Mouse (Mus musculus) layer of hippocampus, adult 9-10 months (tissue): ENCODE measurements at regions not wholly inside any gene's neighbourhood (a gene's known extent, or its start where the extent isn't known, plus 50 kb on each side); places are given as distances from the start of the nearest gene placed in this dataset.

Experiments used
- DNase-seq: peaks from one replicate; pipeline ENCODE4 v3.0.0; 2022; ENCODE audit warnings: low spot score

DNA sequence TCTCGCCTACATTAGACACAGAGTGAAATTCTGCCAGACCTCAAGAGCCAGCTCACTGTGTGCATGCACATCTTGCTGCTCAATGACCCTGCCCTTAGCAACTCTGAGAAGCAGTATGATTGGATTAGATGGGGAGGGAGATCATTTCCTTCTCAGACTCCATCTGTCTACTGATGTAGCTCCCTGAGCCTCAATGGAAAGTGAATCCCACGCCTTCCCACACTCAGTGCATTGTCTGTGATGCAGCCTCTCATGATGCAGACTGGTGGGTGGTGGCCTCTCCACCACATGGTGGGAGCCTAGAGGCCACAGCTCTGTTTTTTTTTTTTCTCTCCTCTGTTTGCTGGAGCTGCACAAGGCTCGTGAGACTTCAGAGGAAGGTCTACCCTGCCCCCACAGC is 447.1 kb upstream of the Zmiz1 start:
- no peak for DNase-seq

DNA sequence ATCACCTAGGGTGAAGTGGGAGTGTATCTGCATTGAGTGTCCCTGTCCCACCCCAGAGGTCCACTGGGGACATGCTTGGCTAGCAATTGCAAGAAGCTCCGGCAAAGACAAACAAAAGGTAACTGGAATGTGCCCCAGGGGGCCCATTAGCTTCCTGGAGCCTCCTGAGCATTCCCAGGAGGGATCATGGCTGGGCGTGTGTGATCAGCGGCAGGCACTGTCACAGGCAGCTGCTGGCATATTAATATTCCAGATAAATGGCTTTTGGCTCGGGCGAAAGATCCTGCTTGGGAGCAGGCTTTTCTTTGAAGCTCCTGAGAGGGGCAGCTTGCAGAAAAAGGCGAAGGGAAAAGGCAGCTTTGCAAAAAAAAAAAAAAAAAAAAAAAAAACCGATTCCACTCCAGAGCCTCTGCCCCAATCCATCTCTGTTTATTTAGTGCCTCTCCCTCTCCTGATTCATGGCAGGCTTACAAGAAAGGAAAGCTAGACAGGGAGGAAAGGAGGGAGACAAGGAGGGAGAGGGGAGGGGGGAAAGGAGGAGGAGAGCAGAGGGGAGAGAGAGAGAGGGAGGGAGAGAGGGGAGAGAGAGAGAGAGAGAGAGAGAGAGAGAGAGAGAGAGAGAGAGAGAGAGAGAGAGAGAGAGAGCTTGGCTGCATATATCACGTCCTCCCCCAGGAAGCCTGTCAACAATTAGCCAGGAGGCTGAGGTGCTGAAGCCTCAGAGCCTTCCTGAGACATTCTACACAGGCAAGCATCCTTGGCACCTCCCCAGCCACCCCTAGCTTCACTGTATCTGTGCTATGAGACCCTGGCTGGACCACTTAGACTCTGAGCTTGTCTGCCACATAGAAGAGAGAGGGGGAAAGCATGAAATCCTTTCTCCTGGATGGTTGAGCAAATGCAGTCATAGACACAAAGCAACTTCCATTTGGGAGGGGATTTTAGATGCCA is 443.4 kb upstream of the Zmiz1 start:
- DNase-seq: no peak

DNA sequence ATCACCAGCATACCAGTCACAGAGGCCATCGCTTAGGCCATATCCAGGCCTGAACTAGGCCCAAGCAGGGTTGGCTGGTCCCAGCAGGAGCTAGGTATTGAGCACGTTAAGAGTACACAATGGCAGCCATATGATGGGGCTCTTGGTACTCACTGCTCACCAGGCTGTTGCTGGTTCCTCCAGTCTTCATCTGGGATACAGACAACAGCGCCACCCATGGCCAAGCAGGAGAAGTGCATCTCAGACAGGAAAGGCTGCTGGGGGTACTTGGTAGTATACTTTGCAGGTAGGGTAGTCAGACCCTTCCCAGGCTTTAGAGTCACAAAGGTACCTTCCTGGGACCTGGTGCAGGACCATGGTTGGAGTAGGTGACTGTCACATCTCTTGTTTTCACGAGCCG is 441.1 kb upstream of the Zmiz1 start:
- no peak for DNase-seq

DNA sequence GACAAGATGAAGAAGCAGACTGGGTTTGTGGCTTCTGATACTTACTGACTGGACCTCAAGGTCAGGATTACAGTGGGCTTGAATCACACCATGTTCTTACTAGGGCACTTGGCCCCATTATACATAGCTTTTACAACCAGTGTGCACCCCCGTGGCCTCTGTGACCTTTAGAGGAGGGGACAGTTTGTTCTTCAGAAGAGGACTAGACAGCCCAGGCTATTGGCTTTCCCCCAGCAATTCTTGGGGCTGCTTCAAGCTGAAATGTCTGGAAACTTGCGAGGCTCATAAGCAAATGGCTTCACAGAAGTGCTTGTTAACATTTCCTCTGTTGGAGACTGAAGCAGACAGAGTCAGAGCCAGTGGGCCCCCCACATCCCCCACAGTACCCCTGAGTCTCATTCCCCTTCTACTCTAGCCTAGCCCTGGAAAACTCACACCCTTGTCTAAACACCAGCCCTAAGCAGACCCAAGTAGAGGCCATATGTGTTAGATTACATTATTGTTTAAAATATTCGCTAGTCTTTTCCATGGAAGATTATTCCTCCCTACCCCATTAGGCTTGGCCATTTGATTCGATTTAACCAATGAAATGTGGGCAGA is 439.6 kb upstream of the Zmiz1 start:
- DNase-seq: no peak

DNA sequence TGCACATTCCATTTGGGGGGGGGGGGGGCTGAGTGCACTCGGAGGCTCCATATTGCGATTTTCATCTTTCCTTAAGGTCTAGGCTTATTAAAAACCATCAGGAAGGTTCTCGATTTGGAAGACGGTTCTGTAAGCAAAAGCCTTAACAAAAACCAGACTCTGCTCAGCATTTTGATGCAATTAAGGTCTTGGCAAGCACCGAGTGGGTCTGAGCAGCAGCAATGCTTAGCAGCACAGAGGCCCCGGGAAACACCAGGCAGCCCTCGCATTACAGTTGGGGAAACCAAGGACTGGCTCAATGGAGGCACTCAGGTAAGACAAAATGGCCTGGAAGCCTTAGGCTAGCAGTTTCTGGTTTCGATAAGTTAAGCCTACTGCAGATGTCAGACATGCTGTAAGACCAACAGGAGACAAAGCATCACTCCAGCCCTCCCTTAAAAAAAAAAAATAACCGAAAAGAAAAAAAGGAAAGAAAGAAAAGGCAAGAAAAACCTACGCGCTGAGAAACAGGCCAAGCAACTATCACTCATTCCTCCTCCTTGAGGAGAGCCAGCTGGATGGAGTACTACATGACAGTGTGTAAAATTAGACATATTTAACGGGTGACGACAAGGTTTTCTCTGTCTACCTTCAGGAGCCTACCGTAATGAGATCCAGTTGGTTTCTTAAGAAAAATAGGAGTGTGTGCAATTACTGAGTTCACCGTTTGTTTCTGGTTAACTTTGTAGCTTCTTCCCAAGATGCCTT is 436.3 kb upstream of the Zmiz1 start:
- no peak for DNase-seq

DNA sequence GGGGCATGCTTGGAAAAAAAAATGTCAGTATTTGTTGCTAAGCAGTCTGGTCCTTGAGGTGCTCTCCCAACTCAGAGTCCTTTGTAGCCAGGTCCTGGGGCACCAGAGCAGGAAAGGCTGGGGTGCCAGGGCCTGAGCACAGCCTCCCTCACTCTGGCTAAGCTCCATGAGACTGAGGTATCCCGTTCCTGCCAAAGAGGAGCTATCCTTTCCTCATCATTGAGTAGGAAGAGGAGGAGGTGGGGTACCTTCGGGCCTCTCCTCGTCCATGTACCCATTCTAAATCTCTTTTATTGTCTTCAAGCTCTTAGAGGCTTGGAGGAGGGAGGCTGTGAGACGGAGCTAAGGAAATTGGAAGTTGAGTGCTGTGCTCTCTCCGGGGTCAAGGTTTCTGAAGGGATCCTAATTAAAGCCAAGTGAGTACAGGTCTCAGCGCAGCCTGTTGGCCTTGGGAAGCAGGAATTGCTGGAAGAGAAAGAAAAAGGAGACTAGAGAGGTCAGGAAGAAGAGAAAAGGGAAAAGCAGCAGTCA is 435.6 kb upstream of the Zmiz1 start:
- no peak for DNase-seq

DNA sequence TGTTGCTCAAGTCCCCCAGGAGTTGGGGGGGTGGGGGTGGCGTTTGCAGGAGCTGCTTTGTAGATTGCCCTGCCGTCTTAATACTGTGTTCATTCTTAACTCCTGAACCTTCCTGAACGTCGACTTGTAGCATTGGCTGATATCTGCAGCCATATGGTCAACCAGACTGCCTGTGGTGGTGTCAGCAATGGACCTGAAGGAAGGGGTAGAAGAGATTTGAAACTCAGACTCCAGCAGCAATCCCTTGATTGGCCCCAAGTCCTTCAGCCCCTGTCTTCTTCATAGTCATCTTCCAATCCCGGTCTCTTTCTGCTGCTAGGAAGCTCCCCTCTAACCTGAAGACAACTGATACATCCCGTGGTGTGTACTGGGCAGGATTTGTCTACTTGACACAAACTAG is 433.9 kb upstream of the Zmiz1 start:
- DNase-seq: no peak

DNA sequence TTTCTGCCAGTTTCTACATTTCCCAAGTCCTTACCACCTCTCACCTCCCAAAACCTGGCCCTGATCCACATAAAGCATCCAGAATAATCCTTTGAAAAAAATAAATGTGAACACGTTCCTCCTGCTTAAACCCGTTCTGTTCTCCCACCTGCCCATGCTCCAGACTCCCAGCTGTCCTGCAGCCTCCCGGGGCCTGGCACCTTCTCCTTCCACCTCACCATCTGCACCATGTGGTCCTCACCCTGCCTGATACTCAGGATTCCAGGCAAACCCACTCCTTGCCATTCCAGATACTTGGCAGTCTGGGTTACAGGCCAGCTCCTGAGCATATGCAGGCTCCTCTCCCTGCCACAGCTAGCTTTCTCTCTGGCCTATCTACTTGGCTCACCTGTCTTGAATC is 431.9 kb upstream of the Zmiz1 start:
- no peak for DNase-seq

DNA sequence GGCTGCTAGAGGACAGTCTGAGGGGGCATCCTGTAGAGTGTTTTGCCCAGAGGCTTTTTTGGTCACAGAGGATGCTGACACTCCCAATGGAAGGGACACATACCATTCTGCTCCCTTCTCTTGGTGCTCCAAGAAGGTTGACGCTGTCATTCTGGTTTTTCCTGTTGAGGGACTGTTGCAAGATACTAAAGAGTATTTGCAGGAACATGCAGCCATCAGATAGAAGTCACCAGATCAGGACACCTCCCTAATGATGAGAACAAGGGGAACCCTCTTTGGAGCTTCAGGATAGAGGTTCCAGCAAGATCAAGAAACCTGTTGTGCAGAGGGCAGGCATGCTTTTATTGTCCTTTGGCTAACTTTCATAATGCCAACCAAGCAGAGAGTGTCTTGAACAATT is 431.1 kb upstream of the Zmiz1 start:
- DNase-seq: no peak

DNA sequence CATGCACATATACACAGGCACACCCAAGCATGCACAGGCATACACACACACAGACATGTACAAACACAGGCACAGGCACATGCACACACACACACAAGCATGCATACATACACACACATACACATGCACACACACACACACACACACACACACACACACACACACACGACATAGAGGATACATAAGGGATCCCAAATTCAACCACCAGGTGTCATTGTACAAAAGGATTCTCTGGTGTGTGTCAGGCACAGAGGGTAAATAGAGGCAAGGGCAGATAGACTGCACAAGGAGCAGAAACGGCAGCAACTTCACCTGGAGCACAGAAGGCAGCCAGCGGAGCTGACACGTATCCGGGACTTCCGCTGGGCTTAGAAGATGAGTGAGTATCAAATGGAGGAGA is 428.1 kb upstream of the Zmiz1 start:
- no peak for DNase-seq

DNA sequence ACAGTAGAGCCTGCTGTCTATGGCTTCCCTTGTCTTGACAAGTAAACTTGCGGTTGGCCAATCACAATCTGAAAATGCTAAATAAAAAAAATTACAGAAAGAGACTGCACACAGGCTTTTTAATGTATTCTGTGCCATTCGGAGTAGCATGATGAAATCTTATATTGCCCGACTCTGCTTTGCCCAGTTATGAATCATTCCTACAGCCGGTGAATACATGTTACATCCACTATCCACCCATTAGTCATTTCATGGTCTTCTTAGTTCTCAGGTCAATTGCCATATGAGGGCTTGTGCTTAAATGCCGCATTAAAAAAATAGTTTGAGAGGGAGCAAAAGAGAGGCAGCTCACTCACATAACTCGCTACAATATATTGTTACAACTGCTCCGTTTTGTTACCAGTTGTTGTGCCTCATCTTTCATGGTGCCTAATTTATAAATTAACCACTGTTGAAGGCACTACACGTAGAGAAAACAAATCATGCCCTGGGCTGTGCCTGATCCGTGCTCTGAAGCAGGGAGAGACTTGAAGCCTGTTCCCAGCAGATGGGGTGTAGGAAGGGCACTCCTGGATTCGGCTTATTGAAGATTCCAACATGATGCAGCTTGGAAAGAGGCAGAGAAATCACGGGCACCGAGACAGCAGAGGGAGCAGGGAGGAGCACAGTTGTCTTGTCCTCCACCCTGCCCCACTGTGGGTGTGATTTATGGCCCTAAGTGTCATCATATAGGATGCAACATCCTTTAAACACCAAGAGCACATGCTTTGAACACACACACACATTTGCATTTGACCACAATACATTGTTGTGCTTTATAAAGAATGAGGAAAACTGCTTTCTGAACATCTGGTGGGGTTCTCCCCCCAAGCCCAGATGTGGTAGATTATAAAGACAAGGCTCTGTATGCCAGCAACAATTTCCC is 427.0 kb upstream of the Zmiz1 start:
- DNase-seq: no peak

DNA sequence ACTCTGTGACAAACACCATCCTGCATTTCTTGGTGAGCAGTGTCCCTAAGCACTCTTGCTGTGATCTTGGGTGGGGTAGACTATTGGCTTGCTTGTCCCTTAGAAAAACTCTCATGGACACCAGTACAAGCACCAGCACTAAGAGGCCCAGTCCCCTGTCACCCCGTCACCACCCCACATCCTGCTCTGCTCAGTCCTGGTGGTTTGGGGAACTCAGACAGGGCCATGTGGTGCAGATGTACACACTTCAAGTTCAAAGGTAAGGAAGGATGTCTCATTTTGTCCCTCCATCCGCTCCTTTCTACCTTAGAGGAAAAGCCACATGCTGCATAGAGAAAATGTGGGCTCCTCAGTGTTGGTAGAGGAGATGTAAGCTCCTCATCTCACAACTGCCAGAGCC is 426.1 kb upstream of the Zmiz1 start:
- DNase-seq: no peak

DNA sequence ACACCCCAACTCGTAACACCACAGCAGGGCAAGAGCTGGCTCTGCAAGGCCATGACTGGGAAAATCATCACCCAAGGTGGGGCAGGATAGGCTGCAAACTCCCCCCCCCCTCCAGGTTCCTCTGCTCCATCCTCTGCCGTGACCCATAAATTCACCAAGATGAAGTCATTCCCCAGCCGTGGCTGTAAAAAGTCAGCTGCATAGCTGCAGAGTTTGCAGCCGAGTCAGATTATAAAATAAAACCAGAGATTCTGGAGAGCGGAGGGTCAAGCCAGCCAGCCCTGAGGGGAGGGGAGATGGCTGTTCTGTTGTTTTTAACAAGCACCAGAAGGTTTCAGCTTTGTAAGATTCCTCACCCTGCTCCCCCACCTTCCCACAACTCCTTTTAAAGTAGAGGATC is 416.7 kb upstream of the Zmiz1 start:
- DNase-seq: no peak

DNA sequence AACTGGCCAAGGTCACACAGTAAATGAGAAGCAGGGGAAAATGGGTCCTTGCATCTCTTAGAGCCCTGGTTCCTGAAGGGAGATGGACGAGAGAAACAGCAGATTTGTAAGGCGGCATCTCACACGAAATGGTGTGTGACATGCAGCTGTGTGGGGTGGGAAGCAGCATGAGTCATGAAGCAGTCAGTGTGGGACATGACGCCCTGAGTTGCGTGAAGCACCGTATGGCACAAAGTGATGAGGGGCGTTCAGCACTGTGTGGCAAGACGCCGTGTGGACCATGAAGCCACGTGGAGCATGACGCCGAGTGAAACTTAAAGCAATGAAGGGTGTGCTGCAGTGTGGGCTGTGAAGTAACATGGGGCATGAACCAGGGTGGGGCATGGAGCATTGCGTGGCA is 414.9 kb upstream of the Zmiz1 start:
- DNase-seq: no peak

DNA sequence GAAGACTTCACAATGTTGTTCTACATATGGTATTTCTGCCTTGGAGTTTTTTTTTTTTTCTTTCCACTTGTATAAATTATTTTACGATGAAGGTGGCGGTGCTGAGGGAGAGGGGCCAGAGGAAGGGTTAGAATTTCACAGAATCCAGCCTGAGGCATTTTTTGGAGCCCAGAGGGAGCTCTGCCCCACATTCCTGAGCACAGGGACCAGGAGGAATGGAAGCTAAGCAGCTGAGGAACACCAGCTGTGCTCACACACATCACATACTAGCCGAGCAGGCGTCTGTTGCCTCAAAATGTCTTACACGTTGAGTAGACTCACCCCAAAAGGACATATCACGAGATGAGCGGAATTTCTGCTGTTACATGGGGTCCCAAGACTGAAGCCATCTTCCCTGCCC is 414.1 kb upstream of the Zmiz1 start:
- no peak for DNase-seq

DNA sequence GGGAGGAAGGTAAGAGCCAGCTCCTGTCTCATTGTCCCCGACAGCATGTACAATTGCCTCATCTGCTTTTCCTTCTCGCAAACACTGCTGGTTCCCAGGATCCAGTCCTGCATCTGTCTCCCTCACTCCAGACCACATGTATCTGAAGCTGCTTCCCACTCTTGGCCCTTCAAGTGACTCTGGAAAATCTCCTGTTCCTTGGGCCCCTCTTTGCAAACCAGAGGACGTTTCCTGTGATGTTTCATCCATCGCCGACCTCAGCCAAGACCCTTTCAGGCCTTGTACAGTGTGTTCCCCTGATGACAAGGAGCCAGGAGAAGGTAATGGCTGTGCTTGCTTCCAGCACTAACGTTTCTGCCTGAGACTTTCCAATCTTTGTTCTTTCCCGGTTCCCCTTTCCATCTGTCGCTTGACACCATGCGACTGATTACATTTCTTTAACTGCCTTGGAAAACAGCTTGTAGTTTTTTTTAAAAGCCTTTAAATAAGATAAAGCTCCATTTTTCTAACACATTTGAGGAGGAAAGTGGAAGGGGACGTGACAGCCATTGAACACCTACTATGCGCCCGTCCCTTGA is 408.2 kb upstream of the Zmiz1 start:
- DNase-seq: no peak

DNA sequence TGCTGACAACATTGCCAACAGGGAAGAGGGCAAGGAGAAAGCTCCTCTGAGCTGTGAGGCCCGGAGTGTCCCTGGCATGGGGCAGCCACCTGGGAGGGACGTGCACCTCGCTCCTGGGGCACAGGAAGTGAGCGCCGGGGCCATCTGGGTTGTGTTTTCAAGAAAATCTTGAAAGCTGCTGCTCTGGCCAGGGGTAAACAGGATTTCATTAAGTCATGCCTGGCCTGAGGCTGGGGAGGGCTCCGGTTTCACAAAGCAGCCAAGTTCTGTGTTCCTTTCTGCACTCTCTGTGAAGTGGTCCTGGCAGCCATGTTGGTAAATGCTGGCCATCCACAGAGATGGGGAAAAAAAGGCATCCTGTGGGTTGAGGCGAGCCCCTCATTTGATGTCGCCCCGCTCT is 406.8 kb upstream of the Zmiz1 start:
- DNase-seq: no peak

DNA sequence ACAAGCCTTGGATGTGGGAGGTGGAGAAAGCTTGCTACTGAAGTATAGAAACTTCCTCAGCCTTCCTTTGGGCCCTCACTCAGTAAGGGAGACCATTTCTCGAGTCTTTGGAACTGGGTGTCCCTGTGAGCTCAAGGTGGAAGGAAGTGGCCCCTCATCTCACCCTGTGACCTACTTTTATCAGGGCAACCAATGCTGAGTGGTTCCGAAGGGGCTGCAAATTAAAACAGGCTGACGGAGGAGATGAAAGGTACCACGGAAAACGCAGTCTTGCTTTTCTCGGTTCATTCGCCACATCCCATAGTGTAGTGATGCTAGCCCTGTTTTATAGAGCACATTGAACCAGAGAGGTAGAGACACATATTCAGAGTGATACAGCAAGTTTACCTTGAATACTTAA is 399.6 kb upstream of the Zmiz1 start:
- no peak for DNase-seq

DNA sequence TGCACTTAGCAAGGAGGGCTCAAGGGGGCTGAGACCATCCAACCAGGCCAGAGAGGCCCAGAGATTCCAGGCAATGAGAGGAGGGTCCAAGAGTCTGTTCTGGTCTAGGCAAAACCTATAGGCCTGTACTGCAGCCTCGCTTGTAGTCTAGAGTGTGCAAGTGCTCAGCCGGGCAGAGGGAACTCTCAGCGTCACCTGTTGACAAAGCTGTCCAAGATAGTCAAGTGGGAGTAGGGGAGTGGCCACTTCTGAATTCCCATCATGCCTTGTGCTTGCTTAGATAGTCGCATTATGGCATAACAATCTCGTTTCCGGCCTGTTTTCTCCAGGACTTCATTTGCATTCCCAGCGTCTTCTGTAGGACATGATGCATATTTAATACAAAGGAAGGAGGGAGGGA is 398.7 kb upstream of the Zmiz1 start:
- no peak for DNase-seq

DNA sequence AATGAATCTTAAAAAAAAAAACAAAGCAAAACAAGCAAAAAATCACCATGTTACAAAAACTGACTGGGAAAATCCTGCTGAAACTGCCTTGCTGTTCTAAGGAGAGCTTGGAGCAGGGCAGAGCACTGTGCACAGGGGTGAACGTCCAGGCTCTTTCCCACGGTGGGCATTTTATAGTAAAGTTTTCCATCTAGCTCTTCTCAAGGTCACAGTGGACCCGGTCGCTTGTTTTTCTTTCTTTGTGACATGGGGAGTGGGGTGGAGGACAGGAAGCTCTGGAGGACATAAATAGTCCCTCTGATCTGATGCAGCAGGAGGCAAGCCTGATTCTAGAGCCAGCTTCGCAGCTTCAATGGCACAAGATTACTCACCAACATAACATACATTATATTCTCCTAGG is 395.9 kb upstream of the Zmiz1 start:
- no peak for DNase-seq

DNA sequence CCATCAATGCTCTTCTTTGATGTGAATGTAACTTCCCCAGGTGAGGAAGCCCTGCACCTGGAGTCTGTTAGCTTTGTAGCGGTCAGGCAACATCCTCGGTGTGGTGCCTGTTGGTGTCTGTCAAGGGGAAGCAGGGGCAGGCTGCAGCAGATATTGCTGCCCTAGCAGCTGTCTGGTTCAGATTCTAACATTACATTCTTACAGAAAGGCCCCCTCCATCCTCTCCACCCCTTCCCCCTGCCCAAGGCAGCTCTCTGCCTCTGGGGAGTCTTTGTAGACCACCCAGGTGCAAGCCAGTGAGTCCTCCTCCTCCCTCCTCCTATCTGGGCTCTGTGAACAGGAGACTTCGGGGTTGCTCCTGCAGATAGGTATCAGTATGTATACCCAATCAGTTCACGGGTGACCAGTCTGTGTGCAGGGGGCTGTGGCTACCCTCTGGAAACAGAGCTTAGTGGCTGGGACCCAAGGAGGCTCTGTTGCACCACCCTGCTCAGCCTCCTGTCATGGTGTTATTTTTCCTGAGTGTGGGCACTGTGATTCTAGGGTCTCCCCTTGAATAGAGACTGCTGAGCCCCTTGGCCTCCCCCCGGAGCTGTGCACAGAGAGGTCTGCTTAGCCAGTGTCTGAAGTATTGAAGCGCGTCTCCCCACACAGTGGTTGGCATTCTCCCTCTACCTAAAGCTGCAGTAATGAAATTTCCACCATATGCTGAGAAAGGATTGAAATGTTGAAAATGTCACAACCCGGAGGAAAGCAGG is 394.6 kb upstream of the Zmiz1 start:
- no peak for DNase-seq
